Mouse (Mus musculus): ENCODE data around the gene Pianp.

Pianp gene

DNA sequence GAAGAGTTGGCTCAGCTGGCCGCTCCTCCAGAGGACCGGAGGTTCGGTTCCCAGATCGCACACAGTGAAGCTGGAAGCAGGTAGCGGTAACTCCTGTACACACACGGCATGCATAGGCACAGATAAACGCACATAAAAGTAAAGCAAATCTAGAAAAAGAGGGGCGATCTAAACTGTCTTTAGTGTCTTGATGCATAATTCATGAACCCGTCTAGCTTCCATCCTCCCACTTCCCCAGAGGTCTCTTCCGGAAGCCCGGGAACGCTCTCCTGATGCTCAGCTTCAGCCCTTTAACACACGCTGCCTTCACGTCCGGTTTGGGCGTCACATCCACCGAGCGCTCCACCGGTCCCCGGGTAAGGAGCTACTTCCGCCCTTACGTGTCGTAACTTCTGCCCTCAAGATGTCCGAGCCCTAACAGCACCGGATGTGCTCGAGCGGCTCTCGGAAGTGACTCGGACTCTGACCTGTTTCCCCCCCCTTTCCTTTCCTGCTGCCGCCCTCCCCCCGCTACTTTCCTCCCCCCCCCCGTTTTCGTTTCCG lies 12.2 kb downstream of the Pianp start:
- DNase-seq, result peak; percentile 99

DNA sequence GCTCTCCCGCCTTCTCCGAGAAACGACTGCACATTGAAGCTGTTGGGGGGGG lies 12.5 kb downstream of the Pianp start, which contains the start of gene Zfp384:
Zfp384 (plus strand) TSS at position 17 of the 52 bp plus-strand sequence.
- DNase-seq, result no peak

DNA sequence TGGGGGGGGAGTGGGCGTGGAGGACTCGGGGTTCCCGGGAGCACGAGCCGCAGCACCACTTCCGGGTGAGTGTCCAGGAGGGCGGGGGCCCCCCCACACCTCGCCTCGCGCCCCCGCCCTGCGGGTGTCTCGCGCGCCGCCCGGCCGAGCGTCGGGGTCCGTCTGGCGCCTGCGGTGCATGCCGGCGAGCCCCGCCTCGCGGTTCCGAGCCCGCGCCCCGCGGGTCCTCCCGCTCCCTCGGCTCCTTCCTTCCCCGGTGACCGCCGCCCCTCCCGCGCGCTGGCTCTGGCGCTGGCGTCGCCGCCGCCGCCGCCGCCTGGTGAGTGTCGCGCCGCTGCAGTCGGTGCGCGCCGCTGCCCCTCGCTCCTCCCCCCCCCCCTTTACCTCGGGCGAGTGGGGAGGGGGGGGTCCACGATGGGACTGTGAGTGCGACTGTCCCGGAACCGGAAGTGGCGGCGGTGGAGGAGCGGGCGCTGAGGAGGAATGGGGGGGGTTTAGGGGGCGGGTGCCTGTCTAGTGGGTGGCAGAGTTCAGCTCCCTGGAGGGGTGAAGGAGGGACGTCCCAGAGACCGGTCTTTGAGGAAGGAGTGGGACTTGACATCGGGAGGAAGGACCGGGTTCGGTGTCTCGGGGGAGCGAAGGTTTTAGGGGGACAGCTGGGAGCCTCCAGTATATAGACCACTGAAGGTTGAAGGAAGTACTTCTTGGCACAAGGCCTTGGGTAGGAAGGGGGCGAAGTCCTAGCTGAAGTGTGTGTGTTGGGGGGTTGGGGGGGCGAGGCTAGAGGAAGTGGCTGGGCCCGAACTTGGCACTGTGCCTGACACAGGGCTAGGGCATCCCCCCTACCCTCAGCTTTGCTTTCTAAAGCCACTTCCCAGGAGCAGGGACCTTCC lies 12.9 kb downstream of the Pianp start:
- DNase-seq, result peak; percentile 71

GRCm38 (mm10) chr6:125017682-125018081 lies 21.2 kb downstream of the Pianp start:
- DNase-seq, result no peak

DNA sequence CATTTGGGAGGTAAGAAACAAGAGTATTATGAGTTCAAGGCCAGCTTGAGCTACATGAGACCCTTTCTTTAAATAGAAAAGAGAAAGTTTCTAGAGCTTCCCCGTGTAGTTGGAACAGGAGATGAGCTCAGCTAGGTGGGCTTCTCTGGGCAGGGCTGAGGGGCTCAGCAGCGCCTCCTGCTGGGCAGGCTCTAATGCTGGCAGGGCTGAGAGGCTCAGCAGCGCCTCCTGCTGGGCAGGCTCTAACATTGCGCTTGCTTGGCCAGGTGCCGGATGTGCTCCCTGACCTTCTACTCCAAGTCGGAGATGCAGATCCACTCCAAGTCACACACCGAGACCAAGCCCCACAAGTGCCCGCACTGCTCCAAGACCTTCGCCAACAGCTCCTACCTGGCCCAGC lies 34.0 kb downstream of the Pianp start:
- peak; percentile 38 for DNase-seq

DNA sequence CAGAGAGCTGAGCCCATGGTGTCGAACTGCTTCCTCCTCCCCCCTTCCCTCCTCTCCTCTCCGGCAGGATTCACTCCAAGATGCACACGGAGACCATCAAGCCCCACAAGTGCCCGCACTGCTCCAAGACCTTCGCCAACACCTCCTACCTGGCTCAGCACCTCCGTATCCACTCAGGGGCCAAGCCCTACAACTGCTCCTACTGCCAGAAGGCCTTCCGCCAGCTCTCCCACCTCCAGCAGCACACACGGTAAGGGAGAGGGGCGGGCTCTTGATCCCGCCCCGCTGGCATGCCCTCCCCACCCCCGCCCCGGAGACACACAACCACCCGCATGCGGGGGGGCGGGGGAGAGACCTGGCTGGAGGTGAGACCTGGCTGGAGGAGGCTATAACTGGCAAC lies 35.1 kb downstream of the Pianp start:
- DNase-seq, result no peak

GRCm38 (mm10) chr6:125038666-125039065 lies 42.2 kb downstream of the Pianp start:
- DNase-seq, result no peak

GRCm38 (mm10) chr6:125039131-125039530 lies 42.6 kb downstream of the Pianp start:
- DNase-seq, result no peak

- DNase-seq, result peak; percentile 92
Measured at GRCm38 (mm10) chr6:125039533-125040153, 43.1 kb downstream of the Pianp start, which contains the start of gene Ing4. Gene Ing4 (plus strand): TSS chr6:125039760.

DNA sequence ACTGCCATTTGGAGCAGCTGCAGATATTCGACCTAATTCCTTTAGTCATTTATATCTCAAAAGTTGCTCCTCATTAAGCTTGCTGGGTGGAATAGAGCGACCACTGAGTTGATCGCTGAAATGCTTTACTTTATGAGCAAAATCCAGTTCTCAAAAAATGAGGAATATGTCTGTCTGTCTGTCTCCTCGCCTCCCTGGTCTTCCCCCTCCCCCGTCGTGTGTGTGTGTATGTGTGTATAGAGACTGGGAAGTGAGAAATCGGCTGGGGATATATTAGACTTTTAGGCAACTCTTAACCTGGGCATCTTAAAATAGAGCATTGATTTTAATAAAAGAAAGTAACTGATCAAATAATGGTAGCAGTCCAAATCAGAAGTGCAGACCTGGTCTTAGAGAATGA lies 43.7 kb downstream of the Pianp start:
- DNase-seq, result no peak

DNA sequence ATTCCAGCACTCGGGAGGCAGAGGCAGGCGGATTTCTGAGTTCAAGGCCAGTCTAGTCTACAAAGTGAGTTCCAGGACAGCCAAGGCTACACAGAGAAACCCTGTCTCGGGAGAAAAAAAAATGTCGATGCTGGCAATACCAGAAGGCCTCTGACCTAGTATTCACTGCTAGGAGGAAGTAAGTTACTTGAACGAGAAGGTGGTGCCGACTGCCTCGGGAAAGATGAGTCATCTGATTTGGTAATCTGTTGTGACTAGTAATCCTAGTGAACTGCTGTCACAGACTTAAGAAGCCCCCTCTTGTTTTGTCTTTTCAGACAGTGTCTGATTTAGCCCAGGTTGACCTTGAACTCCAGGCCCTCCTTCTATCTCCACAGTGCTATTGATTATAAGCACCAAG lies 44.6 kb downstream of the Pianp start:
- no peak for DNase-seq

- DNase-seq, result no peak
Measured at GRCm38 (mm10) chr6:125042081-125042480, 45.6 kb downstream of the Pianp start.

GRCm38 (mm10) chr6:125046691-125047090 lies 50.2 kb downstream of the Pianp start:
- peak; percentile 62 for DNase-seq

DNA sequence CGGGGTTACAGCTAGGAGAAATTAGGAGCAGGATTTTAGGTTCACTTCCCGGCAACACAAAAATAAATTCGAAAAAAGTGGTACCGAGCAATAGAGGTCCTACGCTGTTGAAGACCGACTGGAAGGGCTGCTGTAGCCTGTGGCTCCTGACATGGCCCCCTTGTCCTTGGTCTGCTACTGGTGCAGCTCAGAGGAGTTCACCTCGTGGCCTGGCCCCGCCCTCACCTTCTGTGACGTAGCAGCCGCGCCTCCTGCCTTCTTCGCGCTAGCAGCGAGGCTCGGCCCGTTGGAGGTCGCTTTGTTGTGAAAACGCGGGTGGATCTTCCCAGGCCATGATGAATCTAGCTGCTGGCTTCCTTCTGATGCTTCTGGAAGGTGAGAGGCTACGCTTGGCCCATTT lies 53.2 kb downstream of the Pianp start, which contains the start of gene Acrbp:
Acrbp (plus strand) TSS at position 12 of the 400 bp plus-strand sequence.
- DNase-seq, result no peak

DNA sequence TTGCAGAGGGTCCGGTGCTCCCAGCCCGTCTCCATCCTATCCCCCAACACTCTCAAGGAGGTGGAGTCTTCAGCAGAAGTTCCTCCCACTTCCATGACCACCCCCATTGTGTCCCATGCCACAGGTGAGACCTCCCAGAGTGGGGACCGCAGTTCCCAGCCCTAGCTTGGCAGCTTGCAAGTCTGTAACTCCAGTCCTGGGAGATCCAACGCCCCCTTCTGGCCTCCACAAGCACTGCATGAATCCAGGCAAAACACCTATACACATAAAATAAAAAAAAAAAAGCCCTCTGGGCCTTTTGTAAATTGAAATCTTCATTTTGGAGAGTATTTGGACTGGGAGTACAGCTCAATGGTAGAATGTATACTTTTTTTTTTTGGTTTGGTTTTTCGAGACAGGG lies 54.7 kb downstream of the Pianp start:
- no peak for DNase-seq

Measured in kidney, adult 11 months (tissue).